Mouse (Mus musculus): ENCODE results near the gene As3mt. TPM values are rescaled to one million over a fixed set of nuclear protein-coding genes. Genes with fewer than 3 reads are reported as not detected.
"Not testable (repeated sequence)": the region's sequence is repeated elsewhere in the genome, so short reads cannot be mapped to it uniquely, and the experiment has no call there.

The As3mt gene
- total and polyA plus RNA-seq, 3 experiments, result 30.7 to 52.1 (median 43.3) TPM

GRCm38 (mm10) chr19:46777928-46778680 lies 70.8 kb downstream of the As3mt start:
- dilution Hi-C loops (cut with MboI; ENCODE audit: extremely low pct_ligation_motif_present, extremely low pct_unique_long_range_greater_than_20kb, low sequenced_read_pairs) (no loop called here), in situ Hi-C loops (cut with MboI; ENCODE audit: low pct_ligation_motif_present, low pct_unique_long_range_greater_than_20kb, low sequenced_read_pairs) (no loop called here)
- Histone ChIP-seq H3K4me3 (replicated peaks in 1 of 3; ENCODE audit: low read depth in 2 of 3, low read length in 2 of 3, poor library complexity in 1 of 3) (no peak overlapping the region), H3K9me3 (replicated peaks; ENCODE audit: low read length) (no peaks in the 10 kb centered on the region), H3K27ac (ENCODE audit: insufficient read depth, low read depth) (no peak overlapping the region), H3K79me2 (replicated peaks; ENCODE audit: control insufficient read depth, extremely low read depth, insufficient read depth, poor library complexity, severe bottlenecking) (no peaks in the 10 kb centered on the region), H3K9ac (ENCODE audit: insufficient read depth, low read depth) (no peak overlapping the region), H3K4me2 (ENCODE audit: insufficient read depth, low read depth, poor library complexity, severe bottlenecking) (no peak overlapping the region), H3K27me3 (replicated peaks) (no peaks in the 10 kb centered on the region), H3K4me1 (ENCODE audit: control insufficient read depth in 1 of 2, insufficient read depth in 2 of 2) (no peaks in the 10 kb centered on the region), H3K36me3 (replicated peaks in 1 of 2; ENCODE audit: control insufficient read depth in 1 of 2, insufficient read depth in 1 of 2, low read length in 1 of 2) (no peaks in the 10 kb centered on the region)
- DNase-seq (ENCODE audit: extremely low read depth), result no peak
- TF ChIP-seq ZC3H11A (IDR thresholded peaks at IDR 0.05; ENCODE audit: low read depth, low read length) (no peak), USF1 (IDR thresholded peaks at IDR 0.05; ENCODE audit: low read depth, low read length) (no peak), MXI1 (IDR thresholded peaks at IDR 0.05; ENCODE audit: low read depth, low read length) (no peak), RAD21 (IDR thresholded peaks at IDR 0.05; ENCODE audit: low read depth, low read length) (no peak), PAX5 (IDR thresholded peaks at IDR 0.05; ENCODE audit: low read length) (no peak), ZMIZ1 (IDR thresholded peaks at IDR 0.05; ENCODE audit: low read depth, low read length) (no peak), UBTF (IDR thresholded peaks at IDR 0.05; ENCODE audit: low read depth, low read length) (no peak), SIN3A (IDR thresholded peaks at IDR 0.05; ENCODE audit: low read length) (no peak), EP300 (IDR thresholded peaks at IDR 0.05; ENCODE audit: low read length) (no peak), POLR2A (IDR thresholded peaks at IDR 0.05; ENCODE audit: low read depth, low read length) (no peak)

- H3K27me3 ChIP-seq (replicated peaks); H3K4me2 ChIP-seq (ENCODE audit: insufficient read depth, low read depth, poor library complexity, severe bottlenecking); DNase-seq (ENCODE audit: extremely low read depth); H3K9me3 ChIP-seq (replicated peaks; ENCODE audit: low read length); H3K36me3 ChIP-seq (replicated peaks in 1 of 2; ENCODE audit: control insufficient read depth in 1 of 2, insufficient read depth in 1 of 2, low read length in 1 of 2); H3K79me2 ChIP-seq (replicated peaks; ENCODE audit: control insufficient read depth, extremely low read depth, insufficient read depth, poor library complexity, severe bottlenecking); H3K4me1 ChIP-seq (ENCODE audit: control insufficient read depth in 1 of 2, insufficient read depth in 2 of 2); H3K9ac ChIP-seq (ENCODE audit: insufficient read depth, low read depth); in situ Hi-C loops (cut with MboI; ENCODE audit: low pct_ligation_motif_present, low pct_unique_long_range_greater_than_20kb, low sequenced_read_pairs); H3K27ac ChIP-seq (ENCODE audit: insufficient read depth, low read depth); H3K4me3 ChIP-seq (replicated peaks in 1 of 3; ENCODE audit: low read depth in 2 of 3, low read length in 2 of 3, poor library complexity in 1 of 3); dilution Hi-C loops (cut with MboI; ENCODE audit: extremely low pct_ligation_motif_present, extremely low pct_unique_long_range_greater_than_20kb, low sequenced_read_pairs): not testable (repeated sequence)
Observed at GRCm38 (mm10) chr19:46779130-46779529, 71.9 kb downstream of the As3mt start.

- Histone ChIP-seq H3K9me3 (replicated peaks; ENCODE audit: low read length) (no peaks in the 10 kb centered on the region), H3K36me3 (replicated peaks in 1 of 2; ENCODE audit: control insufficient read depth in 1 of 2, insufficient read depth in 1 of 2, low read length in 1 of 2) (no peaks in the 10 kb centered on the region), H3K4me3 (replicated peaks in 1 of 3; ENCODE audit: low read depth in 2 of 3, low read length in 2 of 3, poor library complexity in 1 of 3) (no peak overlapping the region), H3K79me2 (replicated peaks; ENCODE audit: control insufficient read depth, extremely low read depth, insufficient read depth, poor library complexity, severe bottlenecking) (no peaks in the 10 kb centered on the region), H3K27ac (ENCODE audit: insufficient read depth, low read depth) (no peak overlapping the region), H3K4me2 (ENCODE audit: insufficient read depth, low read depth, poor library complexity, severe bottlenecking) (no peak overlapping the region), H3K27me3 (replicated peaks) (no peaks in the 10 kb centered on the region), H3K4me1 (ENCODE audit: control insufficient read depth in 1 of 2, insufficient read depth in 2 of 2) (no peaks in the 10 kb centered on the region), H3K9ac (ENCODE audit: insufficient read depth, low read depth) (no peak overlapping the region)
- TF ChIP-seq SMC3 (IDR thresholded peaks at IDR 0.05; ENCODE audit: low read depth, low read length) (no peak), TBP (conservative IDR thresholded peaks at IDR 0.05; ENCODE audit: low read depth, low read length) (no peak), RAD21 (IDR thresholded peaks at IDR 0.05; ENCODE audit: low read depth, low read length) (no peak), JUN (IDR thresholded peaks at IDR 0.05; ENCODE audit: insufficient read depth, low read depth, low read length) (no peak)
- in situ Hi-C loops (cut with MboI; ENCODE audit: low pct_ligation_motif_present, low pct_unique_long_range_greater_than_20kb, low sequenced_read_pairs) (no loop called here), dilution Hi-C loops (cut with MboI; ENCODE audit: extremely low pct_ligation_motif_present, extremely low pct_unique_long_range_greater_than_20kb, low sequenced_read_pairs) (no loop called here)
- no peak for DNase-seq (ENCODE audit: extremely low read depth)
Observed at GRCm38 (mm10) chr19:46784038-46784437, 76.8 kb downstream of the As3mt start.
